Mouse (Mus musculus) liver, postnatal 0 days (tissue): ENCODE results near the gene Gm21897.

Experiments
- CTCF ChIP-seq: sonication (generic); IDR thresholded peaks from 2 replicates; pipeline ENCODE4 v1.5.1; 2016; ENCODE audit warnings: antibody characterized with exemption, low read depth
- EP300 ChIP-seq: IDR thresholded peaks from 2 replicates; pipeline ENCODE4 v1.6.1; 2016; ENCODE audit warnings: antibody characterized with exemption, low read depth, mild to moderate bottlenecking

DNA sequence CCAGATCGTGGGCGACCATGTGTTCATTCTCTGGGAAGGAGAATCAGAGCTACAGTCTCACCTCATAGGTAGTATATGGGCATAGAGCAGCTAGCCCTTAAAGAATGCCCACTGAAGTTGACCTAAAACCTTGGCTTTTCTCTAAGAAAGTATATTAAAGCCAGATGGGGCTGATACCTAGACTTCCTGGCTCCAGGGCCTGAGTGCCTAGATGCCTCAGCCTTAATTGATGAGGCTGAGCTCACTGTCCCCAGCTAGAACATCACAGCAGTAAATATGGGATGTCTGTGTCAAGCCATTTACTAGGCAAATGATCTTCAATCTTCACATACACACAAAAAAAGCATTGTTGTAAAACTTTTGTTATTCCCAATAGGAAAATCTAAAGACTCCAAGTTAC, 32.1 kb downstream of the Gm21897 start:
- TF ChIP-seq EP300, result no peak
- no peak for TF ChIP-seq CTCF
